Mouse (Mus musculus): ENCODE data around the gene Rcbtb1. TPM values are rescaled to one million over a fixed set of nuclear protein-coding genes. Genes with fewer than 3 reads are reported as not detected.
A peak's percentile ranks its signal among the peaks of the same experiment; 100 is the strongest.

The Rcbtb1 gene
- 5.9 and 13.7 TPM in 2 replicates for polyA plus RNA-seq (2011; ENCODE audit: insufficient read depth, insufficient read length, low replicate concordance, missing spikeins)

DNA sequence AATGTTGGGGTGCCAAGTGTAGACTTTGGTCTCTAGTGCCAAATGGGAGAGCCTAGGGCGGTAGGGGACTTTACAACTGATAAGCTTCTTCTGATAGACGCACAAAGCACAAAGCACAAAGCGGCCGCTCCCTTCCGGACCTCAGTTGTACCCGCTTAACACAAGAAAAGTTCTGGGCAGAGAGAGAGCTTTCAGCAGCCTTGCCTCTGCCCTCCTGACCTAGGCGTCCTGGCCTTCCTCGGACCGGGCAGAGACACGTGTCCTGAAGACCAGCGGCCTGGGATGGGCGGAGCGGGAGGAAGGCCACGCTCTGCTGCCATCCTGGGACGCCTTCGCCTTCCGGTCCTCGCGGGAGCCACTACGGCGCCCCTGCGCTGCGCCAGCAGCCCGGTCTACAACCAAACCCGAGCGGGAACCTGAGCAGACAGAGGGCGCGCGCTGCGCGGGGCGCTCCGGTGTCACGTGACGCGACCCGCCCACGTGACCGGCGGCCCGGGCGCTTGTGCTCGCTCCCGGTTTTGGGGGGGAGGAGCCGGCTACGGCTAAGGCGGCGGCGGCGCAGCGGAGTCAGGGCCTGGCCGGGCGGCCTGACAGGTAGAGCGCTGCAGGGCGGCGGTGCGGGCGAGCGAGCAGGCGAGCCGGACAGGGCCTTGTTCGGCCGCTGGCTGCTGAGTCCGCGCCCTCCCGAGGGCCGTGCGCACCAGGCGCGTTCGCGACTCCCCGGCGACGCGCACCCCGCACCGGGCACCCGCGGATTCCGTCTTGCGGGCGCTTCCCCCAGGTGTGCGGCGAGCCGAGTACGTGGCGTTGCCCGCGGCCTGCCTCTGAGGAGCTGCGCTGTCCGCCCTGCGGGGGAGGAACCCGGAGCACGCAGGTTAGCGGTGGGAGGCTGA is at the start of gene Rcbtb1:
TSS of gene Rcbtb1 (plus strand) at position 499 of the 893 bp plus-strand sequence.
- H3K27ac ChIP-seq (ENCODE audit: control insufficient read depth, insufficient read depth, low read depth, low read length, poor library complexity): peak within 1 kb of the TSS; percentile 88
- under 1% methylated on average over 96 of the region's 96 CpGs for WGBS
- no peaks in the 10 kb centered on the region for H3K4me1 ChIP-seq (ENCODE audit: control insufficient read depth, insufficient read depth, low read length)
- TF ChIP-seq CTCF (IDR thresholded peaks at IDR 0.05; ENCODE audit: control insufficient read depth, insufficient read depth, low read length): peak; percentile 33; the same call in 1 of the 2 replicates
- peak; percentile 65; the same call in 1 of the 2 replicates for TF ChIP-seq POLR2A (IDR thresholded peaks at IDR 0.05; ENCODE audit: borderline replicate concordance, control insufficient read depth, low read depth, low read length)
- H3K4me3 ChIP-seq (replicated peaks; ENCODE audit: control insufficient read depth, low read depth, low read length): peak within 1 kb of the TSS; percentile 81

DNA sequence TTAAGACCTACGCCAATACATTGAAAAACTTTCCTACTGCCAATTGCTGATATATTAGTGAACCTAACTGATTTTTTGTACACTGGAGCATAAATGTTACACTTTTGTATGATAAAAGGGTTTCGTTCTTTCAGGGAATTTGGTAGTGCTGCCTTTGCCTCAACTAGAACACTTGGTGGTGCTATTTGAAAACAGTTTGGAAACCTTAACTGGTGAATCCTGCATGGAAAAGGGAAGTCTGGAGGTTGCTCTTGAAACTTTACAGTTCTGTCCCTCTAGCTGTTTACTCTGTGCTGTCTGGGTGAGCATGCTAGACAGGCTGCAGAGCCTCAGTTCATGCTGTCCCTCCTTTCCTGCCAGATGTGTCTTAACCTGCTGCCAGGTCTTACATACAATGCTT is 45.4 kb upstream of the Rcbtb1 start:
- TF ChIP-seq CTCF (IDR thresholded peaks at IDR 0.05; ENCODE audit: control insufficient read depth, insufficient read depth, low read length): no peak
- no peak for TF ChIP-seq POLR2A (IDR thresholded peaks at IDR 0.05; ENCODE audit: borderline replicate concordance, control insufficient read depth, low read depth, low read length)

DNA sequence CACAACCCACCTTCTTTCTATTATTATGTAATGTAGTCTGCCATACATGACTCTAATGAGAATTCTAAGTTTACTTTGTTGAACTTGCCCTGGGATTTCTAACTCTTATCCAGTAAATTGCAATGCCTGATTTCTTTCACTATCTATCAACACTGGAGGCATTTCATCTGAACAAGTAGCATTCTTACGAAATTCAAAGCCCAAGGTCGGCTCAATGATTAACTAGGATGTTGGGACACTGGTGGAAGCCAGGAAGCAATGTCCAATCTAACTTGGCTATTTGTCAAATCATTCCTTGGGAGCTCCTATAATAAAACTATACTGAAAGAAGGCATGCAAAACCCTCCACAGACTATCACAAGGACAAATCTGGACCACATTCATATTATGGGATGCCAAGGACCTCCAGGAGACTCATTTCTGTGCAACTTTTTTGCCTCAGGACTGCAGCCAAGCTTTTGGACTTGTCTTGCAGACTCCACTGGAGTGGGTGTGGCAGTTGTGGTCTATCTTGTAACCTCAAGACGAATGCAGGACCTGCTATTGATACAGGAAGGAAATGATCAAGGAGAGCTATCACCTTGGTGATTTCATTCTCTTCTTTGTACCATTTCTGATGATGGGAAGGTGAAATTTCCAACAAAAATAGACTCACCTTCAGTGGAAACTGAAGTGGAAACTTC is 43.9 kb upstream of the Rcbtb1 start:
- H3K27ac ChIP-seq (ENCODE audit: control insufficient read depth, insufficient read depth, low read depth, low read length, poor library complexity): no peak overlapping the region
- TF ChIP-seq POLR2A (IDR thresholded peaks at IDR 0.05; ENCODE audit: borderline replicate concordance, control insufficient read depth, low read depth, low read length): no peak
- TF ChIP-seq CTCF (IDR thresholded peaks at IDR 0.05; ENCODE audit: control insufficient read depth, insufficient read depth, low read length): no peak
- no peaks in the 10 kb centered on the region for H3K4me1 ChIP-seq (ENCODE audit: control insufficient read depth, insufficient read depth, low read length)
- no peak overlapping the region for H3K4me3 ChIP-seq (replicated peaks; ENCODE audit: control insufficient read depth, low read depth, low read length)
- WGBS: 51% methylated on average over 3 of the region's 3 CpGs

More for the DNA sequence above, 45.4 kb upstream of the Rcbtb1 start:
- no peak overlapping the region for H3K27ac ChIP-seq (ENCODE audit: control insufficient read depth, insufficient read depth, low read depth, low read length, poor library complexity)
- no peaks in the 10 kb centered on the region for H3K4me1 ChIP-seq (ENCODE audit: control insufficient read depth, insufficient read depth, low read length)
- H3K4me3 ChIP-seq (replicated peaks; ENCODE audit: control insufficient read depth, low read depth, low read length): no peak overlapping the region
- 65% methylated on average over 2 of the region's 2 CpGs for WGBS

DNA sequence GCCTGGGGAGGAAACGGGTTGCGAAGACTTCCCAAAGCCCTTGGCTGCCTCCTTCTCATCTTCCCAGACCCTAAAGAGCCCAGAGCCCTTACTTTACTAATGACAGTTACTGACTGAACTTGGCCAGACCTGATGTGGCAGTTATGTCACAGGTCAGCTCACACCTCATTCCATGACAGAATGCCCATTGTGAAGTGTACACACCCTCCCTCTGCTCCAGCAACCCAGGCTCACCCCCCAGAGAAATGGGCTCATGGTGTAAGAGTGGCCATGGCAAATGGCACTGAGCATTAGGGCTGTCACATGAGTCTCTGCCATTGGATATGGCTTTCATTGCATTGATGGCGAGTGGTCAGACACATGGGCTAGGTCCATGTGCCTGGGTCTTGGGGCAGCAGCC is 22.4 kb upstream of the Rcbtb1 start, which contains the start of gene Gm5142:
TSS of gene Gm5142 (minus strand) at position 101 of the 400 bp plus-strand sequence.
- Histone ChIP-seq H3K4me3 (replicated peaks; ENCODE audit: control insufficient read depth, low read depth, low read length) (no peak within 1 kb of the TSS), H3K4me1 (ENCODE audit: control insufficient read depth, insufficient read depth, low read length) (no peaks in the 10 kb centered on the region), H3K27ac (ENCODE audit: control insufficient read depth, insufficient read depth, low read depth, low read length, poor library complexity) (no peak within 1 kb of the TSS)
- no peak for TF ChIP-seq CTCF (IDR thresholded peaks at IDR 0.05; ENCODE audit: control insufficient read depth, insufficient read depth, low read length)
- no peak for TF ChIP-seq POLR2A (IDR thresholded peaks at IDR 0.05; ENCODE audit: borderline replicate concordance, control insufficient read depth, low read depth, low read length)
- 85% methylated on average over 3 of the region's 3 CpGs for WGBS

DNA sequence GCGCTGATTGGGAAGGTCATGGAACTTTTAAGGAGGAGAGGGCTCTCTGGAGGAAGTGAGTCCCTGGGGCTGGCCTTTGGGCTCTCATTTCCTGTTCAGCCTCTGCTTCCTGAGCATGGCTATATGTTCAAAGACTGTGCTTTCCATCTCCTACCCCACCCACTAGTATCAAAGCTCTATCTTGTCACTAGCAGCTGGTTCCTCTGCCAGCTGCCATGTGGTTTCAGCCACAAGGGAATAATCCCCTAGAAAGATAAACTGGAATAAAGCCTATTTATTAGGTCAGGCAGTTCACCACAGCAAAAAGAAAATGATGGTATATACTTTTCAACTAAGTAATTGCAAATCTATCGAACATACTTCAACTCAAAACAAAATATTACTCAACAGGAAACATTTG is 18.3 kb upstream of the Rcbtb1 start:
- no peak for TF ChIP-seq CTCF (IDR thresholded peaks at IDR 0.05; ENCODE audit: control insufficient read depth, insufficient read depth, low read length)
- TF ChIP-seq POLR2A (IDR thresholded peaks at IDR 0.05; ENCODE audit: borderline replicate concordance, control insufficient read depth, low read depth, low read length): no peak
- 61% methylated on average over 2 of the region's 2 CpGs for WGBS
- no peak overlapping the region for H3K27ac ChIP-seq (ENCODE audit: control insufficient read depth, insufficient read depth, low read depth, low read length, poor library complexity)

DNA sequence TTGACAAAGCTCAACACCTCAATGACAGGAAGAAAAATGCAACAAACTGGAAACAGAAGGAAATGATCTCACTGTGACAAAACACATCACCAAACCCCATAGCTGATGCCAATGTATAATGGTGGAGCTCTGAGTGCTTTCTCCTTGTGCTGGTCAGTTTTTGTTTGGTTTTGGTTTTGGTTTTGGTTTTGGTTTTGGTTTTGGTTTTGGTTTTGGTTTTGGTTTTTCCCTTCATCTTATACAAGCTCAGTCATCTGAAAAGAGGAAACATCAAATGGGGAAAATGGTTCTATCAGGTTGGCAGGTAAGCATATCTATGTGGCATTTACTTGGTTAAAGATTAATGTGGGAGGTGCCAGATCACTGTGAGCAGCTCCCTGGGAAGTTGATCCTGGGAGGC is 15.5 kb upstream of the Rcbtb1 start:
- H3K4me3 ChIP-seq (replicated peaks; ENCODE audit: control insufficient read depth, low read depth, low read length): no peak overlapping the region
- no peaks in the 10 kb centered on the region for H3K4me1 ChIP-seq (ENCODE audit: control insufficient read depth, insufficient read depth, low read length)
- H3K27ac ChIP-seq (ENCODE audit: control insufficient read depth, insufficient read depth, low read depth, low read length, poor library complexity): no peak overlapping the region
- TF ChIP-seq POLR2A (IDR thresholded peaks at IDR 0.05; ENCODE audit: borderline replicate concordance, control insufficient read depth, low read depth, low read length): no peak
- no peak for TF ChIP-seq CTCF (IDR thresholded peaks at IDR 0.05; ENCODE audit: control insufficient read depth, insufficient read depth, low read length)

More for the DNA sequence above, 18.3 kb upstream of the Rcbtb1 start:
- Histone ChIP-seq H3K4me1 (ENCODE audit: control insufficient read depth, insufficient read depth, low read length) (no peaks in the 10 kb centered on the region), H3K4me3 (replicated peaks; ENCODE audit: control insufficient read depth, low read depth, low read length) (no peak overlapping the region)

DNA sequence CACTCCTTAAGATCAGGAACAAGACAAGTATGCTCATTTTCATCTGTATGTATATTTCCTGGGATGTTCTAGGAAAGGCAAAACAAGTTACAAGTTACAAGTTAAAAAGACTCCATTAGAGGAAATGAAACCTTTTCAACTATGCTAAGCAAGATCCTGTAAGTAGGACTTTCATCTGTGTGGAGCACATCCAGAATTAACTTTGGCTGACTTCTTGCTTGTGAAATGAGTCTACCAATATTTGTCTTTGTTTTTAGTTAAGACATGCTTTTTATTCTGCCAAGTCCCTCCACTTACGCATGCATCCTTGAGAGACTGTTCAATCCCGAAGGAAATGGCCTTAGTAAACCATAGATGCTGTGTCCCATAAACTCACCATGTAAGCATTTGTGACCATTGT is 14.9 kb upstream of the Rcbtb1 start:
- WGBS: 78% methylated on average over 2 of the region's 2 CpGs
- no peak overlapping the region for H3K4me3 ChIP-seq (replicated peaks; ENCODE audit: control insufficient read depth, low read depth, low read length)
- no peak overlapping the region for H3K27ac ChIP-seq (ENCODE audit: control insufficient read depth, insufficient read depth, low read depth, low read length, poor library complexity)
- TF ChIP-seq POLR2A (IDR thresholded peaks at IDR 0.05; ENCODE audit: borderline replicate concordance, control insufficient read depth, low read depth, low read length) (no peak), CTCF (IDR thresholded peaks at IDR 0.05; ENCODE audit: control insufficient read depth, insufficient read depth, low read length) (no peak)
- no peaks in the 10 kb centered on the region for H3K4me1 ChIP-seq (ENCODE audit: control insufficient read depth, insufficient read depth, low read length)

DNA sequence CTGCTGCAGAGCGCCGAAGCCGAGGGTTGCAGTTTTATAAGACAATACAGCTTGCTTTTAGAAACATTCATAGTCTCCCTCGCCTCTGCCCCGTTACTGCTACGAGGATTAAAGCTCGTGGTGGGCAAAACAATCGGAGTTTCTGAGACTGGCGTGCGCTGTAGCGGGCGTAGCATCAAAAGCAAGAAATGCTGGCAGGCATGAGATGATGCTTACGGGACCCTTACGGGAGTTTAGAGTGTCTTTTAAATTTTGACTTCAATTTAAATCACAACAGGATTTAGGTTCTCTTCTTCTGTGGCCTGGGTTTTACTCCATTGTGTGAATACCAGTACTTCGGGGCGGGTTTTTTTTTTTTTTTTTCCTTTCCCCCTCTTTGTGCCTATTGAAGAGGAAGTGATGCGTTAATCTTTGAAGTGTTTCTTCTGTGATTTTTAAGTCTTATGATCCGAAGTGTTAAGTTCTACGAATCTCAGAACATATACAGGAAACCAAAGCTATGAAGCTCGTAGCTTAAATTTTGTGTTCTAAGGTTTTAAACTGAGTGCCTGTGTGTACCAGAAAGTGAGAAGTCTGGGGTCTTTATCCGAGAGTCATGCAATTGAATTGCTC is 701 bp downstream of the Rcbtb1 start:
- Histone ChIP-seq H3K4me1 (ENCODE audit: control insufficient read depth, insufficient read depth, low read length) (no peaks in the 10 kb centered on the region), H3K4me3 (replicated peaks; ENCODE audit: control insufficient read depth, low read depth, low read length) (peak overlapping the region; percentile 81), H3K27ac (ENCODE audit: control insufficient read depth, insufficient read depth, low read depth, low read length, poor library complexity) (peak overlapping the region; percentile 88)
- WGBS: 4% methylated on average over 21 of the region's 21 CpGs
- TF ChIP-seq CTCF (IDR thresholded peaks at IDR 0.05; ENCODE audit: control insufficient read depth, insufficient read depth, low read length): no peak
- TF ChIP-seq POLR2A (IDR thresholded peaks at IDR 0.05; ENCODE audit: borderline replicate concordance, control insufficient read depth, low read depth, low read length): no peak

Measured in bone marrow, adult 2 months (tissue).